Mouse (Mus musculus) myocyte (in vitro differentiated cells): ENCODE data around the gene Ndufaf2. TPM values are rescaled to one million over a fixed set of nuclear protein-coding genes. Genes with fewer than 3 reads are reported as not detected.

Experiments
- H3K27me3 ChIP-seq: one replicate; pipeline ENCODE4 v1.6.1; 2011; ENCODE audit not compliant: control insufficient read depth, insufficient read depth, insufficient read length
- H3K36me3 ChIP-seq: one replicate; pipeline ENCODE4 v1.6.1; 2011; ENCODE audit not compliant: control insufficient read depth, insufficient read depth
- H3K4me2 ChIP-seq: one replicate; pipeline ENCODE4 v1.6.1; 2011; ENCODE audit warnings: low read depth, control low read depth
- H3K4me3 ChIP-seq: one replicate; pipeline ENCODE4 v1.5.1; 2011; ENCODE audit warnings: mild to moderate bottlenecking, control low read depth, moderate library complexity
- H3K79me2 ChIP-seq: one replicate; pipeline ENCODE4 v1.6.1; 2011; ENCODE audit not compliant: control insufficient read depth, insufficient read depth
- H3ac ChIP-seq: one replicate; pipeline ENCODE4 v1.6.1; 2011; ENCODE audit not compliant: control insufficient read depth, insufficient read length
- CEBPB ChIP-seq: IDR thresholded peaks from 2 replicates; pipeline ENCODE4 v1.6.1; 2011; ENCODE audit warnings: mild to moderate bottlenecking, moderate library complexity; ENCODE audit not compliant: poor library complexity, insufficient read depth, severe bottlenecking
- MAX ChIP-seq: IDR thresholded peaks from one replicate; pipeline ENCODE4 v1.6.1; 2011; ENCODE audit warnings: low read depth, mild to moderate bottlenecking, control low read depth
- MYOD1 ChIP-seq, 3 experiments: IDR thresholded peaks; one replicate each; pipeline ENCODE4 v1.6.1; 2011; ENCODE audit warnings: control low read depth in 2 of 3, low read depth in 2 of 3, mild to moderate bottlenecking in 2 of 3, moderate library complexity in 1 of 3; ENCODE audit not compliant: insufficient read length in 2 of 3, control insufficient read depth in 1 of 3
- POLR2AphosphoS2 ChIP-seq: IDR thresholded peaks from one replicate; pipeline ENCODE4 v1.6.1; 2011; ENCODE audit warnings: low read depth, control low read depth; ENCODE audit not compliant: insufficient read length
- TCF12 ChIP-seq: IDR thresholded peaks from one replicate; pipeline ENCODE4 v1.6.1; 2011; ENCODE audit warnings: mild to moderate bottlenecking, control low read depth; ENCODE audit not compliant: poor library complexity, insufficient read depth, severe bottlenecking
- TCF3 ChIP-seq: IDR thresholded peaks from one replicate; pipeline ENCODE4 v1.6.1; 2011; ENCODE audit warnings: low read depth, control low read depth; ENCODE audit not compliant: insufficient read length
- polyA plus RNA-seq: library from polyadenylated mRNA; unstranded; fragments of >200 nt; fragmentation: generic; extraction: Trizol; gene quantifications from one replicate; pipeline ENCODE4 v1.2.1, GENCODE M21; 2012; ENCODE audit warnings: missing spikeins

Gene Ndufaf2
- polyA plus RNA-seq, 1 experiment = 25.4 TPM

DNA sequence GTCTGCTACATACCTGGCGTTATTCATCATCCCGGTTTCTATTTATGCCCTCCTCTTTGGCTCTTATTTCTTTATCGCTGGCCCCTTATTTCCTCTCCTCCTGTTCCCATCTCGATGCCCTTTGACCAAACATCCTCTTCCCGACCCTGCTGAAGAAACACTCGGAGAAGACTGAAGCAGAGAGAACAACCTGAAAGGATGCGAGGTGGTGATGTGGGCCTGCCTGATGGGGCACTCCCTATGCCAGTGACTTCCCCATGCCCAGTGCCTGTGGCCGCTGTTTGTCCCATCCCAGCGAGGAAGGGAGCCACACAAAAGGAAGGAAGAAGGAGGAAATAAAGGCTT is 204.4 kb downstream of the Ndufaf2 start:
- Histone ChIP-seq H3ac (no peak overlapping the region), H3K79me2 (no peaks in the 10 kb centered on the region), H3K36me3 (no peaks in the 10 kb centered on the region), H3K4me2 (no peak overlapping the region), H3K4me3 (no peak overlapping the region), H3K27me3 (no peaks in the 10 kb centered on the region)
- TF ChIP-seq POLR2AphosphoS2 (no peak), CEBPB (no peak), TCF12 (no peak), TCF3 (no peak), MAX (no peak), MYOD1 (IDR thresholded peaks at IDR 0.05; ENCODE audit: control insufficient read depth in 1 of 3, insufficient read length in 2 of 3, low read depth in 2 of 3) (no peak)

Other genes starting within 250 kb of the Ndufaf2 start
- 18.3 TPM for gene Smim15, start 114.2 kb downstream of the Ndufaf2 start, polyA plus RNA-seq
- 5.2 TPM for gene Ercc8, start 108 bp upstream of the Ndufaf2 start, polyA plus RNA-seq
- 0.34 TPM for gene Elovl7, start 55.8 kb upstream of the Ndufaf2 start, polyA plus RNA-seq
- 3.7 TPM for gene Depdc1b, start 157.7 kb upstream of the Ndufaf2 start, polyA plus RNA-seq